Mouse (Mus musculus) cerebellum, postnatal 4 days (tissue): ENCODE measurements around the gene Dnmt3a.
"Not testable (repeated sequence)": the region's sequence is repeated elsewhere in the genome, so short reads cannot be mapped to it uniquely, and the experiment has no call there.

ENCODE experiments used
- DNase-seq, 2 experiments: peaks; one replicate each; pipeline ENCODE4 v3.0.0; 2022; ENCODE audit warnings: low spot score in 2 of 2, mixed read lengths in 1 of 2

Dnmt3a gene

GRCm38 (mm10) chr12:3917668-3918341 lies 112.0 kb downstream of the Dnmt3a start:
- no peak for DNase-seq

- no peak for DNase-seq
Observed at GRCm38 (mm10) chr12:3918577-3918976, 112.8 kb downstream of the Dnmt3a start.

GRCm38 (mm10) chr12:3919423-3919822 lies 113.6 kb downstream of the Dnmt3a start:
- no peak for DNase-seq

GRCm38 (mm10) chr12:3926127-3926526 lies 120.3 kb downstream of the Dnmt3a start:
- peak; percentile 54 to 75 for DNase-seq

- DNase-seq: no peak
Observed at GRCm38 (mm10) chr12:3928841-3929240, 123.0 kb downstream of the Dnmt3a start.

GRCm38 (mm10) chr12:3930090-3930865 lies 124.5 kb downstream of the Dnmt3a start:
- not testable (repeated sequence) for DNase-seq

GRCm38 (mm10) chr12:3942026-3942425 lies 136.2 kb downstream of the Dnmt3a start:
- no peak for DNase-seq

GRCm38 (mm10) chr12:3944454-3945073 lies 138.8 kb downstream of the Dnmt3a start:
- no peak for DNase-seq

GRCm38 (mm10) chr12:3947503-3947902 lies 141.7 kb downstream of the Dnmt3a start:
- no peak for DNase-seq

GRCm38 (mm10) chr12:3954651-3955050 lies 148.8 kb downstream of the Dnmt3a start, which contains the start of gene Pomc:
TSS of gene Pomc (plus strand) at chr12:3954951.
- DNase-seq: no peak

GRCm38 (mm10) chr12:3955371-3955770 lies 149.6 kb downstream of the Dnmt3a start:
- no peak for DNase-seq

GRCm38 (mm10) chr12:3956351-3956750 lies 150.5 kb downstream of the Dnmt3a start:
- no peak for DNase-seq

GRCm38 (mm10) chr12:3959791-3960543 lies 154.2 kb downstream of the Dnmt3a start:
- DNase-seq: peak; percentile 70 to 86

GRCm38 (mm10) chr12:3960553-3960952 lies 154.7 kb downstream of the Dnmt3a start:
- DNase-seq: peak in 1 of 2 experiments; percentile 28
